Mouse (Mus musculus) cerebellum, adult (tissue): ENCODE measurements at regions not wholly inside any gene's neighbourhood (a gene's known extent, or its start where the extent isn't known, plus 50 kb on each side); places are given as distances from the start of the nearest gene placed in this dataset.

Experiments used
- ATAC-seq: cut with Nextera tagmentation; 2 replicates; pipeline ENCODE4 v1.9.2; 2017; ENCODE audit warnings: mild to moderate bottlenecking, moderate library complexity, mixed read lengths; ENCODE audit not compliant: insufficient number of reproducible peaks, low FRiP score, low TSS enrichment

- ATAC-seq, result peak; percentile 12
These were observed 226.4 kb downstream of the Mef2c start for GRCm38 (mm10) chr13:83730155-83730712.

GRCm38 (mm10) chr13:83730713-83731480 is 227.1 kb downstream of the Mef2c start:
- peak; percentile 63 for ATAC-seq

DNA sequence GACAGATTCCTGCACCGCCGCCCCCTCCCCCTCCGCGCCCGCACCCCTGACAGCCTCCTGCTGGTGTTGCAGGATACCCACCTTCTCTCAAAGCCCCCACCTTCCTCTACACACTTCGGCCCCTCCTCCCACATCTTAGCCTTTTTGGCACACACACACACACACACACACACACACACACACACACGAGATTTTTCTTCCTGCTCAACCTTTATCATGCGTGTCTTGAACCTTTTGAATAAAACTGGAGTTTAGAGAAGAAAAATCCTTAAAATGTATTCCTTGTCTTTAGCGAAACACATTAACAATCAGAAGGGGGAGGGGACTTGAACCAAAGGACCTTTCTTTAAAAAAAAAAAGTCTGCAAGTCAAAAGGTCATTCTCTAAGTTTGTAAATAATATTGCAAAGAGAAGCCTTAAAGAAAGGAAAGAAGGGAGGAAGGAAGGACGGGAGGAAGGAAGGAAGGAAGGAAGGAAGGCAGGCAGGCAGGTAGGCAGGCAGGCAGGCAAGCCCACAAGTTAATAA is 227.7 kb downstream of the Mef2c start:
- no peak for ATAC-seq

DNA sequence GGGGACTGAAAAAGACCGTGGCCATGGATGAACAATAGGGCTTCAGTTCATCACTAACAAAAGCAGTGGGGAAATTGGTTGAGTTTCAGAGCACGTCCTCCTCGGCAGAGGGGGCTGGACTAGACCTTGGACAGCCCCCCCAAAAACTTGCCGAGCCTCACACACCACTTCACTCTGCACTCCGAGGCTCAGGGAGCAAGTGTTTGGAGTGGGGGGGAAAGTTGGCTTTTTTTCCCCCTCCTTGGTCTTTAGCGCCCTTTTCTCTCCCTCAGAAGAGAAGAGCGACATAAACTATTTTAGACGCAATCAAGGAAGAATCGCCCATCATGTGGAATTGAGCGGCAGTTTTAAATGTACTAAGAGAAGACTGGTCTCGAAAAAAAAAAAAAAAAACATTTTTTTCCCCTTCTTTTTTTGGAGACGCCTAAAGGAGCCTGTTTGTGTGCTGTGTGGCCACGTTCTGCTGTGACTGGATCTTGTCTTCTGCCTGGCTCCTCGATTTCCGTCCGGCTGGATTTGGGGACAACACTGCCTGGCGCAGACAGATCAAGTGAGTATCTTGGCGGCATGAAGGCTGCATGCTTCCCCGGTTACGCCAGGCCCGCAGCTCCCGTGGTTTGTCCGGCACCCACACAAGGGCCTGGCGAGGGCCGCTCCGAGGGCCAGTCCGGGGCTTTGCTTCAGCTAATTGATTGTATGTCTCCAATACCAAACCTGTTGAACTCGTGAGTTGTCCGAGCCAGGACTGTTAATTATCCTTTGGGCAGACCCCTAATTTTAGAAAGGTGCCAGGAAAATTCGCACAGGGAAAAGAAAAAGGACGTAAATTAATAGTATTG is 228.7 kb downstream of the Mef2c start:
- ATAC-seq, result no peak

DNA sequence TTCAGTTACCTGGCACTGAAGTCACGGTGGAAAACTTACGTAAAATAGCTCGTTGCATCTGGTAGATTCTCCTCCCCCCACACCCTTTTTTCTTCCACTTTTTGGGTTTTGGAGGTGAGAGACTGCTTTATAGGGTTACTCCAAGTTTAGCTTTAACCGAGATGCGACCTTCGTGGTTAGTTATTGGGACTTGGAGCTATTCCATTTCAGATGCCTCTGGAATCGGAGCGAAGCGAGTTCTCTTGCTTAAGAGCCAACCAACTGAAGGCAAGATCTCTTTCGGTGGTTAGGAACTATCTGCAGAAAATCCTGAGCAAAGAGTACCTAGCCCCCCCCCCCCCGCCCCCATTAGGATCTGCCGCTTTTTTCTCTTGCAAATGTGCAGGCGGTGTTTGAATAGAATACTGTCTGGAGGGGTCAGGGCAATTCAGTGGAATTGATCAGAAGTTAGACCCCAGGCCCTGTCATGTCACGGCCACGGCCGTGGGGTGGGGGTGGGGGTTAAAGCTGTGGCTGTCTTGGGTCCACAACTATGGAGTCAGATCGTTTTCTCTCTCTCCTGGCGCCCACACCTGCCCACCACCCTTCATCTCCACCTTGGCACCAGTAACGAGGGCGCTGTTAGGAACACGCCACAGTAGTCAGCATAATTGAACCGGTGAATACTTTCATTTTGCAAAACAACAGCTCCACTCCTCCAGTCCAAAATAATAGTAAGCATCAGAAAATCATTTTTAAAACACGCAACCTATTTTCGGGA is 229.6 kb downstream of the Mef2c start:
- ATAC-seq, result no peak

- no peak for ATAC-seq
These were observed 230.3 kb downstream of the Mef2c start for GRCm38 (mm10) chr13:83733991-83734610.

GRCm38 (mm10) chr13:83734656-83735055 is 230.8 kb downstream of the Mef2c start:
- no peak for ATAC-seq

- ATAC-seq, result no peak
These were observed 231.3 kb downstream of the Mef2c start for GRCm38 (mm10) chr13:83735101-83735500.

DNA sequence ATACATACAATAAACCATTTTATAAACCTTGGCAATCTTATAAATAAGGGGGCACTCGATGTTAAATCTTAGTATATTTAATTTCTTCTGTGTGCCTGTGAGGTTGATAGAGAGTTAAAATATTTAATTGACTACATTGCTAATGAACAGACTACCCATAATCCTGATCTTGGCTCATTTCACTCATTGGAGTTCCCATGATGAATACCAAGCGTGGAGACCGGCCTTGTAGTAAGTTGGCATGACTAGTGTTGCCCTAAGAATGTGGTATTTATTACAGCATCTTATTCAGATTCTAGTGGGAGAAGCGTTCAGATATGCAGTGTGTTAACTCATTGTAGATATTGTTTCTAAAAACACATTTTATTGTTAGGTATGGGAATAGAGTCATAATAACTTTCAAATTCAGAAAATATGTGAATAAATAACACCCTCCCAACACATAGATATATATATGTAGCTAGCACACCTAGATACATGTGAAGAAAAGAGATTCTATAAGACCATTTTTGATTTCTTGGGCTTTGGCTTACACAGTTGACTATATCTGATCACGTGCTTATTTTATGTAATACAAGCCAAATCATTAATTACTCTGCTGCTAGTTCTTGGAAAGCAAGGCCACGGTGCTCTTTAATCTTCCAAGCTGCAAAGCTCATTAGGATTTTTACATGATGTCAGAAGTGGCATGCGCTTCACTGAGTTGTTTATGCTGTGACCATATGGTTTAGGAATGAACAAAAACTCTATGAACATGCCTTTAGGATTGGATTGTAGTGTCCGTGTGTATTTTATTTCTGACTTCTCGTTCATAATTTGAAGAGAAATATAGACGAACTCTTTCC is 232.0 kb downstream of the Mef2c start:
- no peak for ATAC-seq

DNA sequence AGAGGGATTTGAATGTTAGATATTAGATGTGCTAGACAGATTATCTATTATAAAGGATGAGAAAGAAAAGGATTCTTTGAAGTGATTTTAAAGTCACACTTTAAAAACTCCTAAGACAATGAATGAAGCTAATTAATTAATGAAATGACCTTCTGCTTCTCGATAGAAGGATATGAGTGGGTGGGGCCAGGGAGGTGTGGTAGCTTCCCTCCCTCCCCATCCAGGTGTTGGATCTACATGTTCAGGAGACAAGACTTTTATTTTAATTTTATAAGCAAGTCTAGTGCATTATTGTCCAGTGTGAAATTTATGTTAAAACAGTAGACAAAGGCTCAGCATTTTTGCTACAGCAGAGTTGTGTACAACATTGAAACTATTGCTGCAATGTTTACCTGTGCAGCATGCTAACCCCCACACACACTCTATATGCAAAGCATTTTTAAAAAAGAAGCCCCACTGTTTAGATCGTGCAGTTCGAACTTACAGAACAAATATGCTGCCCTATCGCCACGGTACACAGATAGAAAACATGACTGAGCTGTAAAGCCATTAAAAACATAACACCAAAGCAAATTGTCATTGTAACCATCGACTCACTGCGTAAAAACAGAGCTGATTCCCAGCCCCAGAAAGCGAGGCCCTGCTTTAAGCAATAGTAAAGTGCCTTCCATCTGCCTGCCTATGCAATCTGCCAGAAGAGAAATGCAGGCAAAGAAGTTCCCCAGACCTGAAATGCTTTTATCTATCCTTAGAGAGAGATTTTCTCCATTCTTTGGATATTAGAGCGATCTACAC is 233.4 kb downstream of the Mef2c start:
- ATAC-seq, result no peak

DNA sequence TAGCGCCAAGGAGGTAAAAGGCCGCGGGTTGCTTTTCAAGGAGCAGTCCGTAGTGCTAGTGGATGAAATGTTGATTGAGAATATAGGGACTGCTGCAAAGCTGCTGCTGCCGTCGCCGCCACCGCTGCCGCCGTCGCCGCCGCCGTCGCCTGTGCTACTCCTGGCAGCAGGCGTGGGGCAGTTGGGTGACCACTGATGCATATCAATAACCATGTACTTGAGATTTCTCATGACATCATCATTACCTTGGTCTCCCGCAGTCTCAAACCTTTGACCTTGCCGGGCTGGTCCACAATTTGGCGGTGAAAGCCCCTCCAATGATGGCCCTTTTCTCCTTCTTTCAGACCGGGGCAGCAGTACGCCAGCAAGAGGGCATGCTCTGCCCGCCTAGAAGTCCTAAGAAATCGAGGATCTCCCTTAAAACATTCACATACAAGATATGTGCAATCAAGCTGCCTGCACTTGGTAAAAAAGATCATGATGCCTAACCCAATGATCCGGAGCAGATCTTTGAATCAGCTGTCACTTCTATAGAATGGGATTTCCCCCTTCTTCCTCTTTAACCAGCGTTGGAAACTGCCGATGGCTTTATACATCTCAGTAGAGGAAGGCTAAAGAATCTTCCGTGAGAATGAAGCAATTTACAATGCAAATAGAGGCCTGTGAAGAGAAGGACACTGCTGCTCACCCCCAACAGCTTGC is 234.1 kb downstream of the Mef2c start:
- ATAC-seq, result no peak; the same call in 1 of the 2 replicates

- no peak for ATAC-seq
These were observed 234.7 kb downstream of the Mef2c start for GRCm38 (mm10) chr13:83738528-83738981.

DNA sequence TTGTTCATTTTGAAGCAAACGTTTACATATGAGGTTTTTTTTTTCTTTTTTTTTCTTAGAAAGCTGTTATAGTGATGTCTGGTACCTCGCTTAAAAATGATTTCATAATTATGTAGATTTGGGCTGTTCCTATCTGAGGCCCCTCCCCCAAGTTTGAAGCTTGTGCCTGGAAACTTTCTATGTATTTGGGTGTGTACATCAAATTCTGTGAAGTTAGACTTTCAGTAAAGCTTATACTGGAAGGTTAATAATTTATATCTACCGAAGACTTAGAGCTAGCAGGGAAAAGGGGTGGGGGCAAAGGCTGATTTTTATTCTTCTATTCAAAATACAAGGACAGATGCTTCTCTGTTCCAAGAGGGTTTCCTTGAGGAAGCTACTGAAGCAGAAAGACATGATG is 235.3 kb downstream of the Mef2c start:
- no peak for ATAC-seq

DNA sequence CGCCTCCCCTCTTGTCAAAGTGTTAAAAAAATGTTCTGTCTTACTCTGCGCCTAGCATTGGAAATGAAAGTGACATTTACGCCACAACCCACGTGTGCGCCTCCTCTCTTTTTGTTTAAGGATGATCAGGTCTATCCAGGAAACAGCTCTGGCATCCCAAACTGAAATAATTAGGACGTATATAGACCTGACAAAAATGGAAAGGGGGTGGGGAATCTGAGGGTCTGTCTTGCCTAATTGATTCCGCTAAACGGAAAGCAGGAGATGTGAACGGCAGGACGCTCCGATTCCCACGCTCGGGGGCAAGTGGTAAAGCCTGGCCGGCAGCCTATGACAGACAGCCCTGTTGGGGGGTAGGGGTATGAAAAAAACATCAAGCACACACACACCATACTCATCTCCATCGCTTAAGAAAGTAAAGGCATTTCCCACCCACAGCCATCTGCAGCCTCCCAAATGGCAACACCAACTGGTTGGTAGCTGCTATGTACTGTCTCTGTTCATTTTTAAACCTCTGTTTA is 235.8 kb downstream of the Mef2c start:
- peak; percentile 33 for ATAC-seq

DNA sequence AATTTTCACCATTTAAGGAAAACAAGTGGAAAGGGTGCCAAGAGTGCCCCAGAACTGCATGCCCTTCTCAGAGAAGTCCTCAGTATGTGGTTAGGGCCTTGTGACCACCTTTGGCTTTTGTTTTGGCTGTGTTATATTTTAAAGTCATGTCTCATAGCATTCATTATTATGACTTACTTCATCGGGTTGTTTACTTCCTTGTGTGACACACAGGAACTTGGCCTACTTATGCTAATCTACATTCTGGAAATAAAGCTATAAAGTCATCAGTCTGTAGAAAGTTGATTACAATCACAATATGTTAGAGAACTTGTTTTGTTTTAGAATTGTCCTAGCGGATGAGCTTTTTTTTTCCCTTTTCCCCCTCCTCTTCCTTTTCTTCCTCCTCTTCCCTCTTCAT is 236.3 kb downstream of the Mef2c start:
- ATAC-seq, result no peak

DNA sequence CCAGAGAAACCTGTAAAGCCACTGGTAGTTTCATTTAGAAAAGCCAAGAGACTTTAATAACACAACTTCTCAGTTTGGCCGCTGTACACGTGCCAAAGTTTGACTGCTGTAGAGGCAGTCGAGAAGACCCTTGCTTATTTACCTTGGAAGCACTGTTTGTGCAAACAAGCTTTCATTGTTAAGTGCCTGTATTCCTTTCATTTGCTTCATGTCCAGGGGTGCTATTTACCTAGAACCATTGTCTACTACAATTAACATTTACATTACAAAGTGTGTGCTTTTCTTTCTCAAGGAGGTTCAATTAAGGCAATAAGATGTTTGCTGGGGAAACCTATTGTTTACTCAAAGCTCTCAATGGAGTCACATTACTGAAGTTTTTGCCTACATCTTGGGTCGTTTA is 236.9 kb downstream of the Mef2c start:
- no peak for ATAC-seq

GRCm38 (mm10) chr13:83741591-83742021 is 237.8 kb downstream of the Mef2c start:
- no peak for ATAC-seq
